Comparison of ENCODE assay signal across 15 mouse cellular contexts in the genomic region with DNA sequence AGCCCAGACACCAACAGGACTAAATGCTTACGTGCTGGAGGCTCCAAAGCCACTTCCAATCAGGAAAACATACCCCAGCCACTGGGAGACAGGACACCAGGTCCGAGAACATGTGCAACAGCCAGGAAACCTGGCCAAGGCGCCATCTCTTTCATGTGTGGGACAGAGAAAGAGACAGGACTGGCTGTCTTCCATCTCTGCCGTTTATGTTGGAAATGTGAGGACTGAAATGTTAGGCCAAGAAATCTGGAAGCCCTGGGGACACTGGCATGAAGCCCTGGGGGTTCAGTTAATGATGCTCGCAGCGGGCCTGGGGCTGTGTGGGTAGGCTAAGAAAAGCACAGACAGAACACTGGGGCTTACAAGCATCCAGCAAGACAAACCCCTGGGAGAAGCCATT. TPM values are rescaled to one million over a fixed set of nuclear protein-coding genes. Genes with fewer than 3 reads are reported as not detected.
DNase-seq lines count a peak whose midpoint lies in the region; ATAC-seq and TF ChIP-seq lines count a peak whose summit lies in the region.
"Had no signal": no experiment of that assay in that cellular context is flagged by ENCODE, and none has a peak within 500 bp of the region (broad histone marks: within the 10 kb centered on the region; RNA-seq: fewer than 3 reads in every experiment).

No protein-coding gene starts in this region.

- peak; percentile 43 for DNase-seq in gastrocnemius, adult 18-20 months (ENCODE audit: low spot score)
- no peak for DNase-seq in gastrocnemius, postnatal 14 days
- peak; percentile 48 for DNase-seq in hindbrain, postnatal 0 days (ENCODE audit: low spot score)
- no peak for DNase-seq in thymus, adult 2 months
- no peak for DNase-seq in thymus, postnatal 25 days
- no peak for DNase-seq in liver, embryonic 13.5 days
- no peak for DNase-seq in right cerebral cortex, postnatal 36 days (ENCODE audit: low spot score in 2 of 2)
- DNase-seq: adrenal gland, postnatal 36 days; cerebellum, adult 11 months; heart, postnatal 4 days; right cerebral cortex, postnatal 4 days had no signal

- no peaks in the 10 kb centered on the region for H3K4me1 ChIP-seq in hindbrain, postnatal 0 days (ENCODE audit: insufficient read depth, low read length)
- peaks cover 2% of the 10 kb centered on the region; the same call in 1 of the 2 replicates for H3K4me1 ChIP-seq in hindbrain, embryonic 12.5 days
- peaks cover 66% of the 10 kb centered on the region for H3K4me1 ChIP-seq in thymus, adult 2 months (replicated peaks; ENCODE audit: control insufficient read depth, insufficient read depth, low read length)
- H3K4me1 ChIP-seq in liver, embryonic 13.5 days (replicated peaks) = peaks cover 87% of the 10 kb centered on the region

- intact Hi-C loops in gastrocnemius, postnatal 14 days (cut with DNase I; ENCODE audit: low total_unique reads) = loop anchor here (10.0 kb wide), 1 partner anchor 164 kb away; no protein-coding TSS in a partner anchor

- no peak overlapping the region for H3K4me2 ChIP-seq in hindbrain, postnatal 0 days (ENCODE audit: low read depth, low read length)
- H3K4me2 ChIP-seq in hindbrain, embryonic 12.5 days (replicated peaks) = no peak overlapping the region
- no peak overlapping the region for H3K4me2 ChIP-seq in liver, embryonic 13.5 days
- H3K4me2 ChIP-seq: intestine, embryonic 15.5 days; midbrain, embryonic 12.5 days had no signal

- ATAC-seq in hindbrain, postnatal 0 days = no peak
- no peak for ATAC-seq in hindbrain, embryonic 12.5 days (ENCODE audit: low FRiP score)
- ATAC-seq in liver, embryonic 13.5 days (ENCODE audit: low read depth) = no peak
- ATAC-seq: intestine, embryonic 15.5 days had no signal

- H3K9me3 ChIP-seq in hindbrain, postnatal 0 days (ENCODE audit: low read length) = no peaks in the 10 kb centered on the region
- H3K9me3 ChIP-seq in hindbrain, embryonic 12.5 days (replicated peaks) = no peaks in the 10 kb centered on the region
- no peaks in the 10 kb centered on the region for H3K9me3 ChIP-seq in liver, embryonic 13.5 days (replicated peaks)
- H3K9me3 ChIP-seq: intestine, embryonic 15.5 days; midbrain, embryonic 12.5 days had no signal

- H3K27me3 ChIP-seq in hindbrain, postnatal 0 days (ENCODE audit: insufficient read depth, low read length) = no peaks in the 10 kb centered on the region
- H3K27me3 ChIP-seq in hindbrain, embryonic 12.5 days = no peaks in the 10 kb centered on the region
- no peaks in the 10 kb centered on the region for H3K27me3 ChIP-seq in thymus, adult 2 months (ENCODE audit: control insufficient read depth, insufficient read depth, low read length)
- no peaks in the 10 kb centered on the region for H3K27me3 ChIP-seq in liver, embryonic 13.5 days
- H3K27me3 ChIP-seq: intestine, embryonic 15.5 days; midbrain, embryonic 12.5 days had no signal

- no peak for TF ChIP-seq CTCF in hindbrain, postnatal 0 days (IDR thresholded peaks at IDR 0.05; ENCODE audit: low read depth)
- TF ChIP-seq CTCF in thymus, adult 2 months (IDR thresholded peaks at IDR 0.05; ENCODE audit: borderline replicate concordance, control insufficient read depth, extremely low read depth, insufficient read depth, low read length, poor library complexity) = no peak

- no peak overlapping the region for H3K4me3 ChIP-seq in hindbrain, postnatal 0 days (ENCODE audit: low read length)
- H3K4me3 ChIP-seq in hindbrain, embryonic 12.5 days = no peak overlapping the region
- H3K4me3 ChIP-seq in thymus, adult 2 months (ENCODE audit: control insufficient read depth, insufficient read depth, low read length) = no peak overlapping the region
- no peak overlapping the region for H3K4me3 ChIP-seq in liver, embryonic 13.5 days (replicated peaks)
- H3K4me3 ChIP-seq: intestine, embryonic 15.5 days; midbrain, embryonic 12.5 days had no signal

- H3K9ac ChIP-seq in hindbrain, postnatal 0 days (replicated peaks; ENCODE audit: low read length) = no peak overlapping the region
- no peak overlapping the region for H3K9ac ChIP-seq in hindbrain, embryonic 12.5 days
- H3K9ac ChIP-seq in liver, embryonic 13.5 days = peak overlapping the region; percentile 68; the same call in 1 of the 2 replicates
- H3K9ac ChIP-seq: intestine, embryonic 15.5 days; midbrain, embryonic 12.5 days had no signal

- H3K36me3 ChIP-seq in hindbrain, postnatal 0 days (ENCODE audit: insufficient read depth, low read length) = peaks cover 23% of the 10 kb centered on the region; the same call in 1 of the 2 replicates
- peaks cover 47% of the 10 kb centered on the region for H3K36me3 ChIP-seq in hindbrain, embryonic 12.5 days
- H3K36me3 ChIP-seq in thymus, adult 2 months (ENCODE audit: control insufficient read depth, insufficient read depth, low read length) = peaks cover 10% of the 10 kb centered on the region
- peaks cover 58% of the 10 kb centered on the region for H3K36me3 ChIP-seq in liver, embryonic 13.5 days
- H3K36me3 ChIP-seq: midbrain, embryonic 12.5 days had no signal

- no peak for TF ChIP-seq POLR2A in thymus, adult 2 months (IDR thresholded peaks at IDR 0.05; ENCODE audit: control insufficient read depth, extremely low read depth, insufficient read depth, low read length, poor library complexity)

- no peak overlapping the region for H3K27ac ChIP-seq in hindbrain, postnatal 0 days
- H3K27ac ChIP-seq in hindbrain, embryonic 12.5 days = no peak overlapping the region
- H3K27ac ChIP-seq in thymus, adult 2 months (ENCODE audit: control insufficient read depth, insufficient read depth, low read length) = peak overlapping the region; percentile 97
- peak overlapping the region; percentile 94 for H3K27ac ChIP-seq in liver, embryonic 13.5 days
- H3K27ac ChIP-seq: intestine, embryonic 15.5 days; kidney, postnatal 0 days had no signal

- WGBS in hindbrain, postnatal 0 days = 45% methylated on average over 6 of the region's 6 CpGs
- 92% methylated on average over 6 of the region's 6 CpGs for WGBS in hindbrain, embryonic 12.5 days
- WGBS in thymus, adult 2 months = 82% methylated on average over 6 of the region's 6 CpGs
- WGBS in liver, embryonic 13.5 days (ENCODE audit: insufficient replicate concordance) = 86% methylated on average over 6 of the region's 6 CpGs

RNA-seq across cellular contexts. Expression of gene Stat5a, which starts 31.3 kb away (rescaled TPM):
- 10 to 100 TPM; 11.3 to 13.3 TPM for total RNA-seq in gastrocnemius, adult 18-20 months (2021)
- 10 to 100 TPM; 17.9 to 21.5 TPM for total RNA-seq in gastrocnemius, postnatal 14 days (2021)
- 4.1 and 5.5 TPM in 2 replicates for total RNA-seq in hindbrain, postnatal 0 days (2014; rRNA removed)
- 2.5 and 3.3 TPM in 2 replicates for polyA plus RNA-seq in hindbrain, postnatal 0 days (2015; fragmentation: Nextera tagmentation; extraction: Ambion mirVana)
- 1.4 and 2.8 TPM in 2 replicates for polyA plus RNA-seq in hindbrain, embryonic 12.5 days (2016; fragmentation: Nextera tagmentation; extraction: Ambion mirVana)
- 136 and 161 TPM in 2 replicates for polyA plus RNA-seq in thymus, adult 2 months (2012; rRNA removed)
- 11.1 and 14.6 TPM in 2 replicates for polyA plus RNA-seq in liver, embryonic 13.5 days (2015; fragmentation: Nextera tagmentation; extraction: Ambion mirVana)

RNA-seq across cellular contexts. Expression of gene Stat5b, which starts 40.0 kb away (rescaled TPM):
- total RNA-seq in gastrocnemius, adult 18-20 months (2021) = 100 to 1,000 TPM; 125 to 170 TPM
- total RNA-seq in gastrocnemius, postnatal 14 days (2021) = 100 to 1,000 TPM in 1 of 2 experiments, 10 to 100 TPM in 1; 100.0 to 110 TPM
- total RNA-seq in hindbrain, postnatal 0 days (2014; rRNA removed) = 21.8 and 25.0 TPM in 2 replicates
- polyA plus RNA-seq in hindbrain, postnatal 0 days (2015; fragmentation: Nextera tagmentation; extraction: Ambion mirVana) = 12.5 and 12.8 TPM in 2 replicates
- polyA plus RNA-seq in hindbrain, embryonic 12.5 days (2016; fragmentation: Nextera tagmentation; extraction: Ambion mirVana) = 17.3 and 20.5 TPM in 2 replicates
- polyA plus RNA-seq in thymus, adult 2 months (2012; rRNA removed) = 178 and 204 TPM in 2 replicates
- 21.1 and 23.8 TPM in 2 replicates for polyA plus RNA-seq in liver, embryonic 13.5 days (2015; fragmentation: Nextera tagmentation; extraction: Ambion mirVana)

RNA-seq across cellular contexts. Expression of gene Stat3, which starts 48.9 kb away (rescaled TPM):
- 10 to 100 TPM; 38.1 to 48.6 TPM for total RNA-seq in gastrocnemius, adult 18-20 months (2021)
- total RNA-seq in gastrocnemius, postnatal 14 days (2021) = 10 to 100 TPM; 41.7 to 43.6 TPM
- total RNA-seq in hindbrain, postnatal 0 days (2014; rRNA removed) = 49.7 and 56.2 TPM in 2 replicates
- polyA plus RNA-seq in hindbrain, postnatal 0 days (2015; fragmentation: Nextera tagmentation; extraction: Ambion mirVana) = 41.4 and 43.4 TPM in 2 replicates
- 41.4 and 47.4 TPM in 2 replicates for polyA plus RNA-seq in hindbrain, embryonic 12.5 days (2016; fragmentation: Nextera tagmentation; extraction: Ambion mirVana)
- polyA plus RNA-seq in thymus, adult 2 months (2012; rRNA removed) = 140 and 147 TPM in 2 replicates
- polyA plus RNA-seq in liver, embryonic 13.5 days (2015; fragmentation: Nextera tagmentation; extraction: Ambion mirVana) = 28.5 and 32.8 TPM in 2 replicates

Comparison
In these comparisons a context has a peak if more than half of its experiments do, and no peak if none do; other contexts are left out.
1. DNase-seq: peak in gastrocnemius, adult 18-20 months (single experiment) and hindbrain, postnatal 0 days (single experiment); none in gastrocnemius, postnatal 14 days (single experiment), thymus, adult 2 months (single experiment), thymus, postnatal 25 days (single experiment), liver, embryonic 13.5 days (single experiment) and right cerebral cortex, postnatal 36 days (0 of 2).
2. H3K27ac ChIP-seq: peak in thymus, adult 2 months (single experiment) and liver, embryonic 13.5 days (single experiment); none in hindbrain, postnatal 0 days (single experiment) and hindbrain, embryonic 12.5 days (single experiment).